Mouse (Mus musculus) lung, embryonic 16.5 days (tissue): ENCODE measurements around the gene Slc38a5. TPM values are rescaled to one million over a fixed set of nuclear protein-coding genes. Genes with fewer than 3 reads are reported as not detected.

Experiments used
- ATAC-seq: fragments of 200-750 bp; cut with Nextera tagmentation; 2 replicates; pipeline ENCODE4 v1.8.0; 2017; ENCODE audit warnings: low read depth, mild to moderate bottlenecking, moderate library complexity
- H3K27ac ChIP-seq: fragments of 300-500 bp; sonication (generic); 2 replicates; pipeline ENCODE4 v1.5.1; 2014; ENCODE audit warnings: mild to moderate bottlenecking, control low read depth, low read length
- H3K27me3 ChIP-seq: fragments of 300-500 bp; sonication (generic); 2 replicates; pipeline ENCODE4 v1.6.1; 2014; ENCODE audit warnings: low read depth, low read length, mixed read lengths; ENCODE audit not compliant: control insufficient read depth, insufficient read depth
- H3K36me3 ChIP-seq: fragments of 300-500 bp; sonication (generic); 2 replicates; pipeline ENCODE4 v1.6.1; 2014; ENCODE audit warnings: low read length; ENCODE audit not compliant: control insufficient read depth, insufficient read depth
- H3K4me1 ChIP-seq: fragments of 300-500 bp; sonication (generic); replicated peaks from 2 replicates; pipeline ENCODE4 v1.6.1; 2014; ENCODE audit warnings: low read length, mixed read lengths; ENCODE audit not compliant: control insufficient read depth, insufficient read depth
- H3K4me2 ChIP-seq: fragments of 300-500 bp; sonication (generic); 2 replicates; pipeline ENCODE4 v1.6.1; 2014; ENCODE audit warnings: low read depth, low read length, control low read depth
- H3K4me3 ChIP-seq: fragments of 300-500 bp; sonication (generic); 2 replicates; pipeline ENCODE4 v1.5.1; 2014; ENCODE audit warnings: mild to moderate bottlenecking, low read length, control low read depth
- H3K9ac ChIP-seq: fragments of 300-500 bp; sonication (generic); 2 replicates; pipeline ENCODE4 v1.6.1; 2014; ENCODE audit warnings: low read length, control low read depth
- H3K9me3 ChIP-seq: fragments of 300-500 bp; sonication (generic); 2 replicates; pipeline ENCODE4 v1.6.1; 2016; ENCODE audit warnings: low read length; ENCODE audit not compliant: control insufficient read depth
- WGBS: fragments of 180-500 bp; shearing (Covaris S2); extraction: QIAGEN DNeasy Blood & Tissue Kit; methylation state at CpG from one replicate; pipeline ENCODE4 v1.1.7; 2014; 5-methylcytosine and 5-hydroxymethylcytosine counted together
- polyA plus RNA-seq: library from polyadenylated mRNA; unstranded; fragments of >200 nt; fragmentation: Nextera tagmentation; extraction: Ambion mirVana; gene quantifications from 2 replicates; pipeline ENCODE4 v1.2.1, GENCODE M21; 2015

Slc38a5 gene
- polyA plus RNA-seq, 1 experiment from 2014 or later = 101 TPM

DNA sequence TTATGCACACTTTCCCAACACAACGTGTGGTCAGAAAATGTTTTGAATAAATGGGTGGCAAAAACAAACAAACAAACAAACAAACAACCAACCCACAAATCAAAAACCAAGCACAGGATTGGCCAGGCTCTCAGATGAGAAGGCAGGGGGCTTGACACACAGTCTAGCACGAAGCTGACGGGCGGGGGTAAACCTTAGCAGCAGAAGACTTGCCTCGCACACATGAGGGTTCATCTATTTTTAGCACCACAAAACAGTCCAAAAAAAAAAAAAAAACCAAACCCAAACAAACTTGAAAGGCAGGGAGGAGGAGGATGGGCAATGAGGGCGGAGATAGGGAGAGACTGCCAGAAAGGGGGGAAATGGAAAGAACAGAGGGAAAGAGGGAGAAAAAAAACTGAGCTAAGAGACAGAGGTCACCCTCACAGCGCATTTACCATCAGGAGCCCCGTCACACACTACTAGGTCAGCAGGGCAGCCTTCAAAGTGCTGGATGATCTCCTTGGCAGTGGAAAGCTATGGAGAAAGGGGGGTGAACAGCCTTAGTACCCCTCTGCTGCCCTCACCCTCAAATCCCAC, 22.3 kb upstream of the Slc38a5 start:
- H3K4me2 ChIP-seq = no peak overlapping the region
- ATAC-seq = peak; percentile 51
- no peaks in the 10 kb centered on the region for H3K27me3 ChIP-seq
- 59% methylated on average over 8 of the region's 8 CpGs for WGBS
- peak overlapping the region; percentile 1; the same call in 1 of the 2 replicates for H3K27ac ChIP-seq
- no peaks in the 10 kb centered on the region for H3K9me3 ChIP-seq
- H3K9ac ChIP-seq = no peak overlapping the region
- H3K4me1 ChIP-seq = peaks cover 7% of the 10 kb centered on the region; the same call in 1 of the 2 replicates
- H3K4me3 ChIP-seq = no peak overlapping the region
- peaks cover 3% of the 10 kb centered on the region; the same call in 1 of the 2 replicates for H3K36me3 ChIP-seq

GRCm38 (mm10) chrX:8251789-8252333, 19.1 kb upstream of the Slc38a5 start:
- 16% methylated on average over 18 of the region's 18 CpGs for WGBS
- H3K36me3 ChIP-seq = no peaks in the 10 kb centered on the region; the same call in 1 of the 2 replicates
- H3K9me3 ChIP-seq = no peaks in the 10 kb centered on the region
- peak; percentile 24 for ATAC-seq
- 0 out of 2 replicates have a peak overlapping the region, but pooled peaks have one; percentile 13 for H3K27ac ChIP-seq
- H3K27me3 ChIP-seq = no peaks in the 10 kb centered on the region
- H3K4me3 ChIP-seq = peak overlapping the region; percentile 67
- peak overlapping the region; percentile 58 for H3K4me2 ChIP-seq
- H3K9ac ChIP-seq = peak overlapping the region; percentile 77
- H3K4me1 ChIP-seq = peaks cover 7% of the 10 kb centered on the region; the same call in 1 of the 2 replicates

DNA sequence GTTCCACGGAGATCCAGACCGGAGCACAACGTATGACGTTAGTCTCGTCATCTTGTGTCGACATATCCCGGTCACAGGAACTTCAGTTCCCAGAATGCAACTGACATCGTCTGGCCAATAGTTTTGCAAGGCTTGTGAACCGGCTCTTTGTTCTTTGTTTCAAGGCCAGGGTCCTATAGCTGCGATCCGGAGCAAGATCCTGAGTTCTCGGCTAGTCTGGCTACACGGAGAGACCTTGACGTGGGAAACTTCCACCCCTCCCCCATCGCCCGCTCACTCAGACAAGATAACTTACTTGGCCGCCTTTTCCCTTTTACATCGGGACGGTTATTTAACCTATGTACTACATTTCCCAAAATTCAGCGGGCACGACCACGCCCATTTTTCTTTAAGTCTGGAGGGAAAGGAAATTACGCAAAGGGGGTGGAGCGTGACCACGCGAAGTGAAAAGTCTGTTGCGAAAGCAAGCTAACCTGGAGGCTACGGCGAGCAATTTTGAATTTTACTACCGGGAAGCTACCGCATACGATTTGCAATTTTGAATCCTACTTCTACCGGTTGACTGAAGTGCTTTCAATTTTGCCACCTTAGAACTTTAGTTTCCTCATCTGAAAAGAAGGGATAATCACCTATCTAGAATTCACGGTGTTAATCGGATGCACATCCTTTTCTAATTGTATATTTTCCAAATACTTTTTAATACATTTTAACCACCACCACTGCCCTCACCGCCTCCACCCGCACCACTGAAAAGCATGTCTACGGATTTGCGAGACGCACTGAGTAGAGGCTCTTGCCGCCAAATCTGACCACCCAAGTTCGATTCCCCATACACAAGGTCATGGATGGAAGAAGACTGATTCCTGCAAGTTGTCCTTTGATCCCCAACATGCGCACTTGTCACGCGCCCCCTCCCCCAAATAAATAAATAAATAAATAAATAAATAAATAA, 18.3 kb upstream of the Slc38a5 start, which contains the start of gene Ftsj1:
Gene Ftsj1 (minus strand): TSS at position 73 of the 952 bp plus-strand sequence.
- WGBS = 14% methylated on average over 45 of the region's 45 CpGs
- peak within 1 kb of the TSS; percentile 60 for H3K27ac ChIP-seq
- peak; percentile 90 for ATAC-seq
- H3K9me3 ChIP-seq = no peaks in the 10 kb centered on the region
- peak within 1 kb of the TSS; percentile 58 for H3K4me2 ChIP-seq
- H3K36me3 ChIP-seq = no peaks in the 10 kb centered on the region; the same call in 1 of the 2 replicates
- H3K4me3 ChIP-seq = peak within 1 kb of the TSS; percentile 67
- H3K9ac ChIP-seq = peak within 1 kb of the TSS; percentile 77
- H3K27me3 ChIP-seq = no peaks in the 10 kb centered on the region
- H3K4me1 ChIP-seq = peaks cover 7% of the 10 kb centered on the region; the same call in 1 of the 2 replicates

DNA sequence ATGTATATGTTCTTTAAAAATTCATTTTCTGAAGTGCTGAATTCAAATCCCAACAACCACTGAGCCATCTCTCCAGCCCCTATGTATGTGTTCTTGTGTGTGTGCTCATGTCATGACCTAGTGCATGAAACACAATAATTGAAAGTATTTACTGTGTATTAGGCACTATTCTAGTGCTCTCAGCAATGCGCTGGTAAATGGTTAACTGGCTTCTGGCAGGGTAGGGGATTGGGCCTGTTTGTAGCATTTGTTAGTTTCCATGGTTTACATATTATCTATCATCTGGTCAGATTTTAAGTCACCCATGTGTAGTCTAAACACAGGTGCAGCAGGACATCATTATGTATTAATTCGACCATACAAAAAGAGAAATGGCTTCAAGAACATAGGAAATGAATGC, 17.2 kb upstream of the Slc38a5 start:
- Histone ChIP-seq H3K27me3 (no peaks in the 10 kb centered on the region), H3K4me2 (no peak overlapping the region), H3K4me1 (peaks cover 7% of the 10 kb centered on the region; the same call in 1 of the 2 replicates), H3K36me3 (no peaks in the 10 kb centered on the region; the same call in 1 of the 2 replicates), H3K9me3 (no peaks in the 10 kb centered on the region), H3K4me3 (no peak overlapping the region), H3K27ac (no peak overlapping the region), H3K9ac (no peak overlapping the region)
- 79% methylated on average over 2 of the region's 2 CpGs for WGBS
- ATAC-seq = no peak

DNA sequence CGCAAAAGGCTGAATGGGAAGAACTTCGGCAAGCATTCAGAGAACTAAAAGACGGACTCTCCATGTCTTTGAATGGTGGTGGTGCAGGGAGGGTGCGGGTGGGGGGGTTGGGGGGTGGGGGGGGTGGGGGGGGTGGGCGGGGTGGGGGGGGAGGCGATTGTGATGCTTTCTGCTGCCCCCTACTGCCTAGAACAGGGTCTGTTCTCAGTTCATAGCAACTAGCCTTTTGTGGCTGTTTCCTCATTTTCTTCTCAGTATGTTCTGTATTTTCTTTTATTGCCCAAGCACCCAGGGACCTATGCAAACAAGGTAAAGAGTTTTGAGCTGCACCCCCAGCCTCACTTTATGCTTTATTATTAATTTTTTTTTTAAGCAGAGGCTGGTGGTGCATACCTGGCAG, 15.1 kb upstream of the Slc38a5 start:
- 51% methylated on average over 2 of the region's 6 CpGs for WGBS
- no peak for ATAC-seq

GRCm38 (mm10) chrX:8259478-8259877, 11.5 kb upstream of the Slc38a5 start:
- Histone ChIP-seq H3K4me2 (no peak overlapping the region), H3K27me3 (no peaks in the 10 kb centered on the region), H3K9me3 (no peaks in the 10 kb centered on the region), H3K9ac (no peak overlapping the region), H3K4me1 (no peaks in the 10 kb centered on the region), H3K4me3 (no peak overlapping the region), H3K27ac (no peak overlapping the region), H3K36me3 (no peaks in the 10 kb centered on the region)
- 61% methylated on average over 12 of the region's 12 CpGs for whole genome bisulfite sequencing
- no peak for ATAC-seq

More for the DNA sequence above, 15.1 kb upstream of the Slc38a5 start:
- no peaks in the 10 kb centered on the region for H3K9me3 ChIP-seq
- no peak overlapping the region for H3K9ac ChIP-seq
- H3K4me3 ChIP-seq = no peak overlapping the region
- peaks cover 7% of the 10 kb centered on the region; the same call in 1 of the 2 replicates for H3K4me1 ChIP-seq
- no peaks in the 10 kb centered on the region for H3K36me3 ChIP-seq
- H3K27ac ChIP-seq = no peak overlapping the region
- H3K4me2 ChIP-seq = no peak overlapping the region
- H3K27me3 ChIP-seq = no peaks in the 10 kb centered on the region

DNA sequence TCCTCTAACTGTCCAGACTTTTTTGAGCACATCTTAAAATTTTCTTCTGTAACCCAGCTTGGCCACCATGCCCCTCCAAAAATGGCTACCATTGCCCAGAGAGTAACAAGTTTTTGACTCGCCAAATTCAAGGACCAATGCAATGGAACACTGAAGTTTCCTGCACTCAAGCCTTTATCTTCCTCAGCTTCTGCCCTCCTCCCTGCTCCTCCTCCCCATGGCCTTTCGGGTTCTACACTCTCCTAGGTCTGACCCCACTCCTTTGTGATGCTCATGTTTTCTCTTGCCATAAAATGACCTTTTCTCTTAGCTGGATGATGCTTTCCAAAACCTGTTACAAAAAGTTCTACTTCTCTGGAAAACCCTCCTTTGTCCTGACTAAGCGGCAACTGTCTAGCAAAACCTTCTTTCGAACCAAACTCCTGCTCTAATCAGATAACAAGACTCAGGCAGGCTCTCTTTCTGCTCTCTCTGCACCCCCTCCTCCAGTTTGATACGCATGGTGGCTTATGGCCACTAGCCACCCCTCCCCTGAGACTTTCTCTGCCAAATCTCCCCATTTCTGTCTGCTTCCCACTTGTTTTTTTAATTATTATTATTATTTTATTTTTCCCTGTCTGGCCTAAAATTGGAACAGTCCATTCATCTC, 7.7 kb upstream of the Slc38a5 start:
- H3K4me1 ChIP-seq = no peaks in the 10 kb centered on the region
- H3K9me3 ChIP-seq = no peaks in the 10 kb centered on the region
- H3K27ac ChIP-seq = no peak overlapping the region
- H3K4me3 ChIP-seq = no peak overlapping the region
- ATAC-seq = no peak
- no peaks in the 10 kb centered on the region for H3K27me3 ChIP-seq
- H3K4me2 ChIP-seq = no peak overlapping the region
- no peak overlapping the region for H3K9ac ChIP-seq
- H3K36me3 ChIP-seq = no peaks in the 10 kb centered on the region
- WGBS = 70% methylated on average over 5 of the region's 5 CpGs

- no peaks in the 10 kb centered on the region for H3K27me3 ChIP-seq
- no peak overlapping the region for H3K4me3 ChIP-seq
- no peak overlapping the region for H3K4me2 ChIP-seq
- 69% methylated on average over 3 of the region's 3 CpGs for WGBS
- H3K9ac ChIP-seq = no peak overlapping the region
- H3K9me3 ChIP-seq = no peaks in the 10 kb centered on the region
- no peak for ATAC-seq
- no peak overlapping the region for H3K27ac ChIP-seq
- H3K4me1 ChIP-seq = no peaks in the 10 kb centered on the region
- no peaks in the 10 kb centered on the region for H3K36me3 ChIP-seq
Observed at GRCm38 (mm10) chrX:8264222-8264621, 6.7 kb upstream of the Slc38a5 start.
